Mouse (Mus musculus): ENCODE results near the gene Kif2a. TPM values are rescaled to one million over a fixed set of nuclear protein-coding genes. Genes with fewer than 3 reads are reported as not detected.
A peak's percentile ranks its signal among the peaks of the same experiment; 100 is the strongest.

The Kif2a gene
- polyA plus RNA-seq, 1 experiment from 2014 or later = 25.7 TPM

- no peak overlapping the region for H3K4me2 ChIP-seq (ENCODE audit: low read depth, low read length)
- WGBS = 89% methylated on average over 7 of the region's 7 CpGs
- DNase-seq (ENCODE audit: low spot score) = peak; percentile 69
- H3K27me3 ChIP-seq (ENCODE audit: control insufficient read depth, insufficient read depth, low read length) = no peaks in the 10 kb centered on the region
- H3K9ac ChIP-seq (replicated peaks; ENCODE audit: low read length) = no peak overlapping the region
- no peaks in the 10 kb centered on the region for H3K9me3 ChIP-seq (replicated peaks; ENCODE audit: control insufficient read depth, low read length)
- H3K27ac ChIP-seq (replicated peaks; ENCODE audit: low read depth, low read length) = no peak overlapping the region
- ATAC-seq (replicated peaks; ENCODE audit: insufficient number of reproducible peaks, low FRiP score, low TSS enrichment, low read depth) = no peak
- no peak overlapping the region for H3K4me3 ChIP-seq (ENCODE audit: low read depth, low read length)
- no peaks in the 10 kb centered on the region for H3K4me1 ChIP-seq (ENCODE audit: control insufficient read depth, insufficient read depth, low read length)
- H3K36me3 ChIP-seq (replicated peaks; ENCODE audit: control insufficient read depth, insufficient read depth, low read depth, low read length) = no peaks in the 10 kb centered on the region; the same call in 1 of the 2 replicates
Measured at GRCm38 (mm10) chr13:106918322-106919050, 103.4 kb downstream of the Kif2a start.

- H3K27me3 ChIP-seq (ENCODE audit: control insufficient read depth, insufficient read depth, low read length) = no peaks in the 10 kb centered on the region
- no peak overlapping the region for H3K4me3 ChIP-seq (ENCODE audit: low read depth, low read length)
- ATAC-seq (replicated peaks; ENCODE audit: insufficient number of reproducible peaks, low FRiP score, low TSS enrichment, low read depth) (no peak), DNase-seq (ENCODE audit: low spot score) (no peak)
- H3K9ac ChIP-seq (replicated peaks; ENCODE audit: low read length) = no peak overlapping the region
- no peak overlapping the region for H3K27ac ChIP-seq (replicated peaks; ENCODE audit: low read depth, low read length)
- peaks cover 3% of the 10 kb centered on the region; the same call in 1 of the 2 replicates for H3K36me3 ChIP-seq (replicated peaks; ENCODE audit: control insufficient read depth, insufficient read depth, low read depth, low read length)
- H3K9me3 ChIP-seq (replicated peaks; ENCODE audit: control insufficient read depth, low read length) = no peaks in the 10 kb centered on the region
- no peak overlapping the region for H3K4me2 ChIP-seq (ENCODE audit: low read depth, low read length)
- WGBS = 86% methylated on average over 3 of the region's 3 CpGs
- no peaks in the 10 kb centered on the region for H3K4me1 ChIP-seq (ENCODE audit: control insufficient read depth, insufficient read depth, low read length)
Measured at GRCm38 (mm10) chr13:106913125-106913736, 108.7 kb downstream of the Kif2a start.

GRCm38 (mm10) chr13:106910096-106910495 lies 111.8 kb downstream of the Kif2a start:
- H3K9ac ChIP-seq (replicated peaks; ENCODE audit: low read length) = no peak overlapping the region
- H3K27ac ChIP-seq (replicated peaks; ENCODE audit: low read depth, low read length) = no peak overlapping the region
- no peaks in the 10 kb centered on the region for H3K9me3 ChIP-seq (replicated peaks; ENCODE audit: control insufficient read depth, low read length)
- WGBS = 94% methylated on average over 10 of the region's 10 CpGs
- ATAC-seq (replicated peaks; ENCODE audit: insufficient number of reproducible peaks, low FRiP score, low TSS enrichment, low read depth) = no peak
- no peak overlapping the region for H3K4me3 ChIP-seq (ENCODE audit: low read depth, low read length)
- peaks cover 3% of the 10 kb centered on the region; the same call in 1 of the 2 replicates for H3K36me3 ChIP-seq (replicated peaks; ENCODE audit: control insufficient read depth, insufficient read depth, low read depth, low read length)
- no peaks in the 10 kb centered on the region for H3K27me3 ChIP-seq (ENCODE audit: control insufficient read depth, insufficient read depth, low read length)
- DNase-seq (ENCODE audit: low spot score) = no peak
- no peak overlapping the region for H3K4me2 ChIP-seq (ENCODE audit: low read depth, low read length)
- H3K4me1 ChIP-seq (ENCODE audit: control insufficient read depth, insufficient read depth, low read length) = no peaks in the 10 kb centered on the region

Other genes with a start within 250 kb of the Kif2a start
- gene Ipo11, start 85.2 kb downstream of the Kif2a start, polyA plus RNA-seq (2014; fragmentation: Nextera tagmentation; extraction: Ambion mirVana) = 75.4 and 77.3 TPM in 2 replicates
- 49.4 and 57.7 TPM in 2 replicates for gene Dimt1, start 75.0 kb downstream of the Kif2a start, polyA plus RNA-seq (2014; fragmentation: Nextera tagmentation; extraction: Ambion mirVana)

Measured in embryonic facial prominence, embryonic 11.5 days (tissue).